Mouse (Mus musculus) midbrain, embryonic 11.5 days (tissue): Measurements from ENCODE around the gene Mrpl22. TPM values are rescaled to one million over a fixed set of nuclear protein-coding genes. Genes with fewer than 3 reads are reported as not detected.
A peak's percentile ranks its signal among the peaks of the same experiment; 100 is the strongest.

ENCODE experiments used
- ATAC-seq: fragments of 200-750 bp; cut with Nextera tagmentation; 2 replicates; pipeline ENCODE4 v1.8.0; 2017; ENCODE audit warnings: moderate TSS enrichment, moderate library complexity; ENCODE audit not compliant: low FRiP score
- DNase-seq: peaks from one replicate; pipeline ENCODE4 v3.0.0; 2015; ENCODE audit warnings: low spot score; ENCODE audit errors: missing footprints
- H3K27ac ChIP-seq: fragments of 300-500 bp; sonication (generic); 2 replicates; pipeline ENCODE4 v1.5.1; 2014; ENCODE audit warnings: low read depth, low read length
- H3K27me3 ChIP-seq: fragments of 300-500 bp; sonication (generic); 2 replicates; pipeline ENCODE4 v1.6.1; 2014; ENCODE audit warnings: mild to moderate bottlenecking, low read length, moderate library complexity, mixed read lengths; ENCODE audit not compliant: control insufficient read depth, insufficient read depth
- H3K36me3 ChIP-seq: fragments of 300-500 bp; sonication (generic); 2 replicates; pipeline ENCODE4 v1.6.1; 2014; ENCODE audit warnings: mild to moderate bottlenecking, low read length, moderate library complexity, mixed read lengths; ENCODE audit not compliant: control insufficient read depth, insufficient read depth
- H3K4me1 ChIP-seq: fragments of 300-500 bp; sonication (generic); 2 replicates; pipeline ENCODE4 v1.6.1; 2014; ENCODE audit warnings: low read length; ENCODE audit not compliant: control insufficient read depth, insufficient read depth
- H3K4me2 ChIP-seq: fragments of 300-500 bp; sonication (generic); 2 replicates; pipeline ENCODE4 v1.6.1; 2014; ENCODE audit warnings: mild to moderate bottlenecking, moderate library complexity
- H3K4me3 ChIP-seq: fragments of 300-500 bp; sonication (generic); 2 replicates; pipeline ENCODE4 v1.5.1; 2014; ENCODE audit warnings: low read depth, low read length
- H3K9ac ChIP-seq: fragments of 300-500 bp; sonication (generic); 2 replicates; pipeline ENCODE4 v1.6.1; 2014; ENCODE audit warnings: low read length
- H3K9me3 ChIP-seq: fragments of 300-500 bp; sonication (generic); 2 replicates; pipeline ENCODE4 v1.6.1; 2016; ENCODE audit warnings: low read length; ENCODE audit not compliant: control insufficient read depth
- WGBS: fragments of 180-500 bp; shearing (Covaris S2); extraction: QIAGEN DNeasy Blood & Tissue Kit; methylation state at CpG from one replicate; pipeline ENCODE4 v1.1.7; 2014; 5-methylcytosine and 5-hydroxymethylcytosine counted together
- polyA plus RNA-seq: library from polyadenylated mRNA; unstranded; fragments of >200 nt; fragmentation: Nextera tagmentation; extraction: Ambion mirVana; gene quantifications from 2 replicates; pipeline ENCODE4 v1.2.1, GENCODE M21; 2014

Mrpl22 gene
- polyA plus RNA-seq, 1 experiment from 2014 or later = 130 TPM

DNA sequence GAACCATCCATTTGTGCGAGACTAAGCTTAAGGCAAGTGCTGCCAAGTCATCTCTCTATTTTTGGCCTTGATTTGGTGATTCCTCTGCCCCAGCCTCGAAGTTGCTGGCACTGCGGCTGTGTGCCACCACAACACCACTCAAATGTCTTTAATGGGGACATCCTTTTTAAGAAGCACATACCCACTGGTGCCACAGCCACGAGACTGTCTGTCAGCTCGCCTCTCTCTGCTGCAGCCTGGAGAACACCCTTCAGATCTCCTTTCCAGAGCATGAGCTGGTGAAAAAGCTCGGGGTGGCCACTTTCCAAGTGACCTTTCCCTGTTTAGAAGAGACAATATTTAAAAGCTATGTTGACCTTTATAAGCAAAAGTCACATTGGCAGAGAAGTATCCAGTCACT lies 34.8 kb upstream of the Mrpl22 start:
- Histone ChIP-seq H3K27me3 (no peaks in the 10 kb centered on the region), H3K9ac (no peak overlapping the region), H3K27ac (no peak overlapping the region), H3K36me3 (peaks cover 19% of the 10 kb centered on the region; the same call in 1 of the 2 replicates), H3K4me2 (no peak overlapping the region), H3K4me1 (peaks cover 2% of the 10 kb centered on the region; the same call in 1 of the 2 replicates), H3K9me3 (no peaks in the 10 kb centered on the region), H3K4me3 (no peak overlapping the region)
- no peak for ATAC-seq
- DNase-seq = no peak
- 91% methylated on average over 6 of the region's 6 CpGs for WGBS

DNA sequence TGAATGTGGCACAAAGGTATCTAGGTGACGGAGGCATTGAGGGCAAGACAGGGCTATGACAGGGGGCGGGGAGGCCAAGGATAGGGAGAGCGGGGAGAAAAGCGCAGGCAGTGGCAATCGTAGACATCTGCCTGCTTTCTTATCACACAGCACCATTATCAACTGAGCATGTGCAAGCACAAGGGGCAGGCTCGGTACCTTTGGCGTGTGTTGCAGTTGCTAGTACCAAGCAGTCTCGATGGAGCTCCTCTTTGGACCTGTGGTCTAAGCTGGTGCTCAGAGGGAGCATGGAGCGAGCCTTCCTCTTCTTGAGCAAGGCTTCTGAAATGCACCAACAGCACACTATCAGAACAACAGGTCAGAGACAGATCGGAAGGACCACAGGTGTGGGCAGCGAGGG lies 32.6 kb upstream of the Mrpl22 start:
- ATAC-seq = no peak
- H3K9me3 ChIP-seq = no peaks in the 10 kb centered on the region
- H3K4me1 ChIP-seq = peaks cover 2% of the 10 kb centered on the region; the same call in 1 of the 2 replicates
- no peak overlapping the region for H3K4me2 ChIP-seq
- H3K27ac ChIP-seq = no peak overlapping the region
- no peaks in the 10 kb centered on the region for H3K27me3 ChIP-seq
- 65% methylated on average over 11 of the region's 11 CpGs for WGBS
- H3K9ac ChIP-seq = no peak overlapping the region
- H3K36me3 ChIP-seq = peaks cover 21% of the 10 kb centered on the region; the same call in 1 of the 2 replicates
- H3K4me3 ChIP-seq = no peak overlapping the region
- no peak for DNase-seq

DNA sequence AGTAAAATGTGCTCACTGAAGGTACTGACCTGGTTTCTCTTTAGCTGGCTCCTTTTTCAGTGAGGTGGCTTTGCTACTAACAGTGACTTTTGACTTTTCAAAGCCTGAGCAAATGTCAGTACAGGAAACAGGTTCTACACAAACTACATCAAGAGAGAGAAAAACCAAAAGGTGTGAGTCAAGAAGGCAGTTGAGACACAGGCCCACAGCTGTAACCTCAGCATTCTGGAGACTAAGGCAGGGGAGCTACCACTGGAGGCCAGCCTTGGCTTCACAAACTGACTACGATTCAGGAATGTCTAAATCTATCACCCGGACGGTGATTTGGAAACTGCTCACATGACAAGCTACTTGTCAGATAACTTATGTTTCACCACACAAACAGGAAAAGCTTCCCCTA lies 32.0 kb upstream of the Mrpl22 start:
- DNase-seq = no peak
- no peaks in the 10 kb centered on the region for H3K27me3 ChIP-seq
- H3K4me2 ChIP-seq = no peak overlapping the region
- H3K9ac ChIP-seq = no peak overlapping the region
- peaks cover 2% of the 10 kb centered on the region; the same call in 1 of the 2 replicates for H3K4me1 ChIP-seq
- no peak for ATAC-seq
- H3K9me3 ChIP-seq = no peaks in the 10 kb centered on the region
- 89% methylated on average over 3 of the region's 3 CpGs for WGBS
- no peak overlapping the region for H3K4me3 ChIP-seq
- peaks cover 22% of the 10 kb centered on the region; the same call in 1 of the 2 replicates for H3K36me3 ChIP-seq
- H3K27ac ChIP-seq = no peak overlapping the region

DNA sequence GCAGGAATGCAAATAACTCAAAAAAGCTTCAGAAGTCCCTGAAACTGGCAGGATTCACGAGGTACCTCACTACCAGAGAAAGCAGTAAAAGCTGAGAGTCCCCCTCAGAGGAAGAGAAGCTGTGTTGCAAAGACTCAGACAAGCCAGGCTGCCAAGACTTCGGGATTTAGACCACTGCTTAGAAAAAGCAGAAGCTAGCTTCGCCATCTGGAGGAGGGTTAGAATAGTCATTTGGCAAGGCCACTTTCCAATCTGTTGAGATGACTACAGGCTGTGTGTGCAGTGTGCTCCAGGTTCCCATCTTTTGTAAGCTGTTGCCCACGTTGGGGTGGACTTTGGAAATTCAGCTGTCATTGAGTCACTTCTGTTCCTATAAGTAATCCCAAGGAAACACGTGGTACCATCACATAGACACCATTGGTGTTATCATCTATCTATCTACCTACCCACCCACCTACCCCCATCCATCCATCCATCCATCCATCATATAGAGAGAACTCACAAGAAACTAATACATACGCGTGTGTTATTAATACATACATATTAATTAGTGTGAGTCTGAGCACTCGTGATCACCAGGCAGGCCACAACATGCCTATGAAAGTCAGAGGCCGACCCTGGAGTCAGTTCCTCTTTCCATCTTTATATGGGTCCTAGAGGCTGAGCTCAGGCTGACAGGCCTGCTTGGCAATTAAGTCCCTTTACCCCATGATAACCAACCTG lies 27.6 kb upstream of the Mrpl22 start:
- H3K36me3 ChIP-seq = peaks cover 26% of the 10 kb centered on the region
- no peak overlapping the region for H3K9ac ChIP-seq
- ATAC-seq = no peak
- WGBS = 88% methylated on average over 9 of the region's 9 CpGs
- no peaks in the 10 kb centered on the region for H3K27me3 ChIP-seq
- H3K4me3 ChIP-seq = no peak overlapping the region
- no peak for DNase-seq
- no peaks in the 10 kb centered on the region for H3K4me1 ChIP-seq
- H3K4me2 ChIP-seq = no peak overlapping the region
- no peaks in the 10 kb centered on the region for H3K9me3 ChIP-seq
- no peak overlapping the region for H3K27ac ChIP-seq

DNA sequence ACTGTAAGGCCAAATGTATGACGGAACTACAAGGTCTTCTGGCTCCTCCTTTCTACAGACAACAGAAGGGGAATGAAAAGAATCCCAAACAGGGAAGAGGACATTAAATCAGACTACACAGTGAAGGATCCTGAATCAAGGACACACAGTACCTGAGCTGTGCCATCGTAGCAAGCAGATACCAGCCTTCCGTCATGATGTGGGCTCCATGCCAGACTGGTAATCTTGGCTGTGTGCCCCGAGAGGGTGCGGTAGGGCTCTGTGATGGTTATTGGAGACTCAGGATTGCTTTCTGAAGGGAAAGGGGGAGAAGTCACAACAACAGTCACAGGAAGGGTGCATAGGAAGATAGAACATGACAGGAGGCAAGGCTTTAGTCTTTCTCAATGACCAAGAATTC lies 25.2 kb upstream of the Mrpl22 start:
- Histone ChIP-seq H3K4me3 (no peak overlapping the region), H3K9me3 (no peaks in the 10 kb centered on the region), H3K4me2 (no peak overlapping the region), H3K4me1 (no peaks in the 10 kb centered on the region), H3K27me3 (no peaks in the 10 kb centered on the region), H3K9ac (no peak overlapping the region), H3K27ac (no peak overlapping the region), H3K36me3 (peaks cover 33% of the 10 kb centered on the region)
- ATAC-seq (no peak), DNase-seq (no peak)
- WGBS = 96% methylated on average over 5 of the region's 5 CpGs

DNA sequence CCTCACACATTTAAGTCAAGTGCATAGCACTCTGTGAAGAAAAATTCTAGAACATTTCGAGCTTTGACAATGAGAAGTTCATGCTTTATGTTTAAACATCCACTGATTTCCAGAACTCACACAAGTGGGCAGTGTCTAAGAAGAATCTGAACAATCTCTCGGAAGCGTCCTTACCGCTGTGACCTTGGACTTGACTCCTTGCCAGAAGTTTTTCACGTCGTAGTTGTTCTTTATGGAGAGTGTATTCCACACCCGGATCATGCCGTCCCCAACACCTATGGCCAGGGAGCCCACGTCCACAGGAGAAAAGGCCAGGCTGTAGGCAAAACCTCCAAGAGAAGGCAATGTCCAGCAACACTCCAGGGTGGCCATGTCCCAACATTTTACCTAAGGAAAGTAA lies 16.0 kb upstream of the Mrpl22 start:
- DNase-seq = peak; percentile 49
- no peak overlapping the region for H3K9ac ChIP-seq
- no peak for ATAC-seq
- H3K4me1 ChIP-seq = no peaks in the 10 kb centered on the region
- H3K4me2 ChIP-seq = no peak overlapping the region
- H3K9me3 ChIP-seq = no peaks in the 10 kb centered on the region
- peaks cover 12% of the 10 kb centered on the region for H3K36me3 ChIP-seq
- no peak overlapping the region for H3K4me3 ChIP-seq
- 91% methylated on average over 9 of the region's 9 CpGs for WGBS
- H3K27ac ChIP-seq = no peak overlapping the region
- H3K27me3 ChIP-seq = no peaks in the 10 kb centered on the region

DNA sequence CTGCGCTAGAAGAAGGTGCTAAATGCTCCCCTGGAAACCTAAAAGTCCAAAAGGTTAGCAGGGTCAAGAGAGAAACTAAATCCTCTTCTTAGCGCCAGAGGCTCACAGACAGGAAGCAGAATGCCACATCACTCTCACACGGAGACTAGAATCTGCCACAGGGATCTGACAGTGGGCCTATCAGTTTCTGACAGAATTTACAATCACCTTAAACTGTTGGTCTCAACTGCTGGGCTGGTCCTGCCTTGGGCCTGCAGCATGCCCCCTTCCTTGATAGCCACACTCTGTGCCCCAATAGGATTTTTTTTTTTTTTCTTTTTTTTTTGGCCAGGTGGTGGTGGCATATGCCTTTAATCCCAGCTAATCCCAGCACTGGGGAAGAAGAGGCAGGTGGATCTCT lies 14.6 kb upstream of the Mrpl22 start:
- WGBS = 86% methylated on average over 3 of the region's 3 CpGs
- H3K9me3 ChIP-seq = no peaks in the 10 kb centered on the region
- DNase-seq (no peak), ATAC-seq (no peak)
- H3K27me3 ChIP-seq = no peaks in the 10 kb centered on the region
- H3K27ac ChIP-seq = no peak overlapping the region
- H3K4me3 ChIP-seq = no peak overlapping the region
- no peaks in the 10 kb centered on the region for H3K4me1 ChIP-seq
- peaks cover 9% of the 10 kb centered on the region for H3K36me3 ChIP-seq
- H3K9ac ChIP-seq = no peak overlapping the region
- no peak overlapping the region for H3K4me2 ChIP-seq

DNA sequence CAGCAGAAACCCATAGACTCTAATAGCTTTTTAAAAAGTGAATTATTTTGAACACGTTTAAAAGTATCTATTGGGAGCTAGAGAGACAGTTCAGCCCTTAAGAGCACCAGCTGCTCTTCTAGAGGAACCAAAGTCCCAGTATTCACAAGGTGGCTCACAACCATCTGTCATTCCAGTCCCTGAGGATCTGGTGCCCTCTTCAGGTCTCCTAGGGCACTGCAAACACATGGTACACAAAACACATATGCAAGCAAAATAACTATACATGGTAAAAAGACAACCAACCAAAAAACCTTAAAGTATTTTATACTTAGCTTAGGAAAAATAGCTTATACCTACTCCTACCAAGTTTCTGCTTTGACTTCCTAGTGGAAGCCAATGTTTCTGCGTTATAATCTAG lies 6.4 kb upstream of the Mrpl22 start:
- no peaks in the 10 kb centered on the region for H3K27me3 ChIP-seq
- WGBS = 86% methylated on average over 2 of the region's 2 CpGs
- peaks cover 18% of the 10 kb centered on the region for H3K36me3 ChIP-seq
- H3K4me3 ChIP-seq = no peak overlapping the region
- no peak overlapping the region for H3K4me2 ChIP-seq
- no peaks in the 10 kb centered on the region; the same call in 1 of the 2 replicates for H3K9me3 ChIP-seq
- no peak for ATAC-seq
- H3K9ac ChIP-seq = no peak overlapping the region
- H3K4me1 ChIP-seq = peaks cover 5% of the 10 kb centered on the region
- no peak overlapping the region for H3K27ac ChIP-seq
- DNase-seq = peak; percentile 82

DNA sequence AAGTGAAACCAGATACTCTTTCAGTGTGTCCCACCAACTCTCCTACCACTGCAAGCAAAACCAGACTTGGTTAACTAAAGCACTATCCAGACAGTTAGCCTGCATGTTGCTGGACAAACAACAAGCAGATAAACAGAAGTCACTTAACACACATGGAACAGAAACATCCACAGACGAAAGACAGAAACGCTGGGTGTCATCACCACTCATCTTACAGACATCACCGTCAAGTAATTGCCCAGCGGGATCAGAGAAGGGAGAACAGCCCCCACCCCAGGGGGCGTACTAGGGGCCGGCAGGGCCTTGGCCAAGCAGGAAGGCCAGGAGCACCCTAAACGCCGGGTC lies 3.7 kb upstream of the Mrpl22 start:
- peak overlapping the region; percentile 61 for H3K27ac ChIP-seq
- H3K4me1 ChIP-seq = peaks cover 10% of the 10 kb centered on the region
- ATAC-seq = no peak
- WGBS = 0% methylated on average over 8 of the region's 8 CpGs
- H3K27me3 ChIP-seq = no peaks in the 10 kb centered on the region
- H3K9me3 ChIP-seq = no peaks in the 10 kb centered on the region; the same call in 1 of the 2 replicates
- H3K9ac ChIP-seq = peak overlapping the region; percentile 84
- peak overlapping the region; percentile 87 for H3K4me3 ChIP-seq
- DNase-seq = no peak
- H3K4me2 ChIP-seq = peak overlapping the region; percentile 74
- H3K36me3 ChIP-seq = peaks cover 18% of the 10 kb centered on the region
